Mouse (Mus musculus) cerebellum, adult 9-10 months (tissue): ENCODE measurements around the gene Elmo3.

Experiments used
- DNase-seq: peaks from one replicate; pipeline ENCODE4 v3.0.0; 2022

The Elmo3 gene

DNA sequence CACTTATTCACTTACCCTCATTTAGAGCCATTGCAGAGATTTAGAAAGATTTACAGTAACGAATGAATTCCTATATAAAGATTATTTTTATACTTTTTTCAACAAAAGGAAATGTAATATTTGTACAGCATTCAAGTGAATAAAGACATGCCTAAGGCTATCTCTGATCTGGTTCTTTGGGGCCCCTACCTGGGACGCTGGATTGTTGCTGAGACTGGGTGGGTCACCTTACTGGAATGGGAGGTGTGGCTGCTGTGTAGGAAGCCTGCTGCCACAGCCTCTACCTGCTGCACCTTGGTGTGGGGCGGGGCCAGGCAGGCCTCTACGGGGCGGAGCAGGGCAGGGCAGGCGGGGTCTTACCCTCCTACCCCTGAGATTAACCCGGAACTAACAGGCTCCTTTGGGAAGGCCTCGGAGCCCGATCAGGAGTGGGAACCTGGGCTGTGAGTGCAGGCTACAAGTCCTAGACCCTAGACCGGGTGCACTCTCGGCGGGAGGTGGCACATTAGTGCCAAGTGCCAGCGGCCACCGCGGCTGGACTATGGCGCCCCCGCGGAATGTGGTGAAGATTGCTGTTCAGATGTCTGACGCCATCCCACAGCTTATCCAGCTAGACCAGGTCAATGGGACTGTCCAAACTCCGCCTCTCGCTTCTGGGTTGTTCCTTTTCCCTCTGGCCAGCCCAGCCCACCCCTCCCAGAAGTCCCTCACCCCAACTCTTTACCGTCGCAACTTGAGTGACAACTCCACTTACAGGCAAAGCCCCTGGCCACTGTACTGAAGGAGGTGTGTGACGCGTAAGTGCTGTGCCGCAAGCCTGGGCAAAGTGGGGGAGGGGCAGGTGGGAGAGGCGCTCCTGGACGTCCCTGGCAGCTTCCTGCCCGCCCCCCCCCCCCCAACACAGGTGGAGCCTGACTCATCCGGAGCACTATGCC, at the start of gene Elmo3:
Elmo3 (plus strand) TSS at position 391 of the 935 bp plus-strand sequence.
- DNase-seq = peak; percentile 87

- DNase-seq = peak; percentile 17
Observed at GRCm38 (mm10) chr8:105257318-105258114, 47.9 kb upstream of the Elmo3 start.

GRCm38 (mm10) chr8:105258911-105259720, 46.3 kb upstream of the Elmo3 start:
- DNase-seq = peak; percentile 39

DNA sequence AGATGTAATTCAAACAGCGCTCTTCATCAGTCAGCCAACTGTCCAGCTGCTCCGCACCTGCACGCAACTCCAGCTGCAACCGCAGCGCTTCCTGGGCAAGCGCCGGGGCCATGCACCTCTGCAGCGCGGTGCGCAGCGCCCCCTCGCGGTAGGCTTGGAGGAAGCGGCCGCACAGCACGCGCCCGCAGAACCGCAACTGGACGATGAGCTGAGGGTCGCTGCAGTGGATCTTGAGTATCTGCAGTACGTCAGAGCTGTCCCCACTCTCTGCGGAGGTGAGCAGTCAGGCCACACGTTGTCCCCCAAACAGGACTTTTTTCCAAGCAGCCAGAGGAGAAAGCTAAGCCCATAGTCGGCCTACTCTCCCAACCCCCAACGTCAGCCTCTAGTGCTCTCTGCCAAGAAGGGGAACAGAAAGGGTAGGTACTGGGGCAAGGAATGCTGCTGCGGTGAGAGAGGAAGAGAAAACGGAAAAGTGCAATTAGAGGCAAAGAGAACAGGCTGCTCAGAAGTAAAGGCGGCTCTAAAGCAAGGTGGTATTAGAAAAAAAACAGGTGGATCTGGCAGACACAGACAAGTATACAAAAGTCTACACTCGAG, 45.6 kb upstream of the Elmo3 start:
- DNase-seq = peak; percentile 68

- DNase-seq = peak; percentile 30
Observed at GRCm38 (mm10) chr8:105260371-105261099, 44.9 kb upstream of the Elmo3 start.

- DNase-seq = no peak
Observed at GRCm38 (mm10) chr8:105261326-105261980, 43.9 kb upstream of the Elmo3 start.

GRCm38 (mm10) chr8:105263244-105263912, 42.0 kb upstream of the Elmo3 start:
- peak; percentile 20 for DNase-seq

GRCm38 (mm10) chr8:105264024-105264982, 41.1 kb upstream of the Elmo3 start, which contains the start of the genes Tradd and Fbxl8:
Tradd (minus strand) TSS chr8:105264609.
Fbxl8 (plus strand) TSS chr8:105264648.
- peak; percentile 59 for DNase-seq

DNA sequence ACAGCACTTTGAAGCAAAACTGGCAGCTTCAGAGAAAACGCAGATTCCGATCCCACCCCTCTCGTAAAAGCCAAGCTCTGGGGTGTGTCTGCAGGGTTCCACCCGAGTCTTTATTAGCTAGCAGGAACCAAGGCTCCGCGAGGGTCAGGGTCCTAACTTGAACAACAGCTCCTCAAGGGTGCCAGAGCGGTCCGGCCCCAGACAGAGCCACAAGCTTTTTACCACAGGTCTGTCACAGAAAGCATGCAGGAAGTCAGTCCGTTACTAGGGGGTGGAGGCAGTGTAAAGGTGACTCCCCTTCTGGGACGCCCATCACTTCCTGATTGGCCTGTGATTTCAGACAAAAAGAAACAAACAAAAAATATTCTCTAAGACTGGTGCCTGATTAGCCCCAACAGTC, 40.3 kb upstream of the Elmo3 start:
- peak; percentile 34 for DNase-seq

DNA sequence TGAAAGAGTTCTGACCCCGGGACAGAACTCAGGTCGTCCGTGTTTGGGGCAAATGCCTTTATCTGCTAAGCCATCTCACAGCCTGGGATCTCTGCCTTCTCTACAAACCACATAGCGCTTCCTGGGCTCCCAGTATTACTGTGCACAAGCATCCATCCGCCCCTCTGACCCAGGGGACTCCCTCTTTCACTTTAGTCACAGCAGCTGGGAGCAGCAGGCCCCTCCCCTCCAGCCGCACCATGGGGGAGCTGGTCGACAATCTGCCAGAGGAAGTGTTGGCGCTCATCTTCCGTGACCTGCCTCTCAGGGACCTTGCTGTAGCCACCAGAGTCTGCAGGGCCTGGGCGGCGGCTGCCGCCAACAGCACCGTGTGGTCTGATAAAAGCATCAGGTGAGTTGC, 38.6 kb upstream of the Elmo3 start:
- peak; percentile 31 for DNase-seq

DNA sequence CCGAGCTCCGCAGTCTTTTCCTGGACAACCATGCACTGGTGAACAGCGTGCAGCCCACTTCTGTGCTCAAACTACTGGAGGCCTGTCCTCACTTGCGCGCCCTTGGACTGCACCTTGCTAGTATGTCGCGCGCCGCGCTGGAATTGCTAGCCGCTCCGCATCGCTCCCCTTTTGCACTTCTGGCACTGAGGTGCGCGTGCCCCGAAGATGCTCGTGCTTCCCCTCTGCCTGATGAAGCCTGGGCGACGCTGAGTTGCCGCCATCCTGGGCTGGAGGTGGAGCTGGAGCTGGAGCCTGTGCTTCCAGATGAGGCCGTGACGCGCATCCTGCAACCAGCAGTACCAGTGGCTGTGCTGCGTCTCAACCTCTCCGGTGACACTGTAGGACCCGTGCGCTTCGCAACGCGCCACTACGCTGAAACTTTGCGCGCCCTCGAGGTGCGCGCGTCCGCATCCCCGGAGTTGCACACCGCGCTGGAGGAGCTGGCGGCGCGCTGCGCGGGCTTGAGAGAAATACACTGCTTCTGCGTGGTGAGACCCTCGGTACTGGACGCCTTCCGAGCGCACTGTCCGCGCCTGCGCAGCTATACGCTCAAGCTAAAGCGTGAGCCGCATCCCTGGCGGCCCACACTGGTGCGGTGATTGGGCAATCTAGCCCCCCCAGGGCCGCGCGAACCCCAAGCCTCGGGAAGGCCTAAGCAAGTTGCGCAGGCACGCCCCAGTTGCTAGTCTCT, 36.9 kb upstream of the Elmo3 start:
- DNase-seq = peak; percentile 74

DNA sequence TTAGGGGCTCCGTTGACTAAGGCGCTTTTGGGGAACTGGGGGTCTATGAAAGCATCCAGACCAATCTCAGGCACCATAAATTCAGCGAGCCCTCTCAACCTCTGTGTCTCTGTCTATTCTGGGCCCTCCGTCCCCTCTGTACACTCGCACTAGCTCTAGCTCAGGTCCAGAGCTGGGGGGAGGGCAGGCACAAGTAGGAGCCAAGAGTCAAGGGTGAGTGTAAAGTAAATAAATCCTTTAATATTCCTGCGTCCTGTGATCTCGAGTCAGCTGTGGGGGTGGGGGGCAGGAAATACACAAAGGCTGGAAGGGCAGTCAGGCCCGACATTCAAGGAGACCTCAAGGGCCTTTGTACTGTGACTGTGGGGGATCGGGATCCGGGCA, 36.3 kb upstream of the Elmo3 start:
- no peak for DNase-seq

- DNase-seq = peak; percentile 71
Observed at GRCm38 (mm10) chr8:105269461-105269947, 35.9 kb upstream of the Elmo3 start, which contains the start of gene Hsf4. Hsf4 (plus strand) TSS chr8:105269801.

DNA sequence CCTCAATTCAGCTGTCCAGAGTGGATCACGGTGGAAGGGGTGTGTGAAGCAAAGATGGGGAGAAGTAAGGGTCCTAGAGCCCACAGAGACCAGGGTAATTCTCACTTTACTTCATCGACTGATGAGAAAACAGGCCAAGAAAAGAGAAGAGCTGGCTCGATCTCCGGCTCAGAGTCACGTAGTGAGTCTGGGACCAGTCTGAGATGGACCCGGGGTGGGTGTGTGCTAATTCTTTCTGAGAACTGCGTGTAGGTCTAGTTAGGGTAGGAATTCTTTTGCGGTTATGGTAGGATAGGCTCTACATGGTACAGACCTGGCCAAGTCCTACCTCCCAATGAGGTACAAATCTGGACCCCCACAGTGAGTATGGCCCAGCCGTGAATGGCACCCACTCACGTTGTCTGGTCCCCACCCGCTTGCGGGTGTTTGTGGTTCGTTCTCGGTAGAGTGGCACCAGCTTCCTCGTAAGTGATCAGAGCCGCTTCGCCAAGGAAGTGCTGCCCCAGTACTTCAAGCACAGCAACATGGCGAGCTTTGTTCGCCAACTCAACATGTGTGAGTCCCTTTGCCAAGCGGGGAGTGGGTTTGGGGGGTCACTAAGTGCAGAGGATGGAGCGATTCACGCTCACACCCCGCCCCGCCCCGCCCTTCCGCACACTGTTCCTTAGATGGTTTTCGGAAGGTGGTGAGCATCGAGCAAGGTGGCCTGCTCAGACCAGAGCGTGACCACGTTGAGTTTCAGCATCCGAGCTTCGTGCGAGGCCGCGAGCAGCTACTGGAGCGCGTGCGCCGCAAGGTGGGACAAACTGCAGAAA, 35.1 kb upstream of the Elmo3 start:
- DNase-seq = peak; percentile 57

GRCm38 (mm10) chr8:105270916-105271186, 34.5 kb upstream of the Elmo3 start:
- no peak for DNase-seq

DNA sequence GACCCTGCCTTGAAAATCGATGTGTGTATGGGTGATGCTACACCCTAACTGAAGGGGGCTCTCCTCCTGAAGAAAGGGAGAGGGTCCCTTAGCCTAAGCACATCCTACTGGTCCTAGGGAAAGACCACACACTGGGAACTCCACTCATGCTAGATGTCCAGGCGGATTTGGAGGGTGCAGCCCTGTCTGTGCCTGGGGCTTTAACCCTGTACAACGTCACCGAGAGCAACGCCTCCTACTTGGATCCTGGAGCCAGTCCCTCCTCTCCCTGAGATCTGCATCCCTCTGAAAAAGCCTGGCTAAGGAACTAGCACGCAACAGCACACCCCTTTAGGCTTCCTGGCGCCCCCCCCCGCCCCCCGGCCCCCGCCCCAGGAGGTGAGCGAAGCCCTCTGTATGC, 30.0 kb upstream of the Elmo3 start:
- DNase-seq = no peak

DNA sequence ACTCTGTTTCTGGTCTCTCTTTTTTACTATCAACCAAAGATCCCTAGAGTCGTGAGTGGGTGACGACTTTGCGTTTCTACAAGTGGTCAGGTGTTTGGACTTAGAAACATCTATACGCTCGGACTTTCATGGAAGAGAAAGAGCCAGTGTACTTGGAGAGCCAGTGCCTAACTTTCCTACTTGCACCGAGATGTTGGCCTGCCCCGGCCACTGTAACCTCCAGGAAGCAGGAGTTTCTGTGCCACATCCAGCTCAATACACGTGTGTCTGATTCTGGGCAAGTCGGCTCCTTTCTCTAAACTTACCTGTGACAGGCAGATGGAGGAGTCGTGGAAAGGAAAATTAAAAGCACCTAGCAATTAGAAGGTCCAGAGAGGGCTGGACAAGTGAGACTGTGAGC, 29.6 kb upstream of the Elmo3 start, which contains the start of gene Nol3:
Nol3 (plus strand) TSS at position 301 of the 400 bp plus-strand sequence.
- DNase-seq = no peak
